Mouse (Mus musculus) midbrain, embryonic 13.5 days (tissue): Measurements from ENCODE around the gene Cpxm2. TPM values are rescaled to one million over a fixed set of nuclear protein-coding genes. Genes with fewer than 3 reads are reported as not detected.
A peak's percentile ranks its signal among the peaks of the same experiment; 100 is the strongest.

Source experiments
- ATAC-seq: fragments of 200-750 bp; cut with Nextera tagmentation; 2 replicates; pipeline ENCODE4 v1.8.0; 2017; ENCODE audit warnings: mild to moderate bottlenecking, moderate TSS enrichment, moderate library complexity
- H3K27ac ChIP-seq: fragments of 300-500 bp; sonication (generic); 2 replicates; pipeline ENCODE4 v1.5.1; 2015; ENCODE audit warnings: inconsistent platforms, mild to moderate bottlenecking, moderate library complexity
- H3K27me3 ChIP-seq: fragments of 300-500 bp; sonication (generic); 2 replicates; pipeline ENCODE4 v1.6.1; 2015; ENCODE audit warnings: mild to moderate bottlenecking, inconsistent platforms
- H3K36me3 ChIP-seq: fragments of 300-500 bp; sonication (generic); 2 replicates; pipeline ENCODE4 v1.6.1; 2015; ENCODE audit warnings: mild to moderate bottlenecking, inconsistent platforms
- H3K4me1 ChIP-seq: fragments of 300-500 bp; sonication (generic); replicated peaks from 2 replicates; pipeline ENCODE4 v1.6.1; 2015; ENCODE audit warnings: inconsistent platforms
- H3K4me2 ChIP-seq: fragments of 300-500 bp; sonication (generic); replicated peaks from 2 replicates; pipeline ENCODE4 v1.6.1; 2015; ENCODE audit warnings: moderate library complexity, mild to moderate bottlenecking, inconsistent platforms
- H3K4me3 ChIP-seq: fragments of 300-500 bp; sonication (generic); replicated peaks from 2 replicates; pipeline ENCODE4 v1.5.1; 2015; ENCODE audit warnings: mild to moderate bottlenecking, inconsistent platforms
- H3K9ac ChIP-seq: fragments of 300-500 bp; sonication (generic); replicated peaks from 2 replicates; pipeline ENCODE4 v1.6.1; 2015; ENCODE audit warnings: mild to moderate bottlenecking, inconsistent platforms
- H3K9me3 ChIP-seq: fragments of 300-500 bp; sonication (generic); 2 replicates; pipeline ENCODE4 v1.6.1; 2016; ENCODE audit warnings: mild to moderate bottlenecking, inconsistent platforms
- WGBS: fragments of 180-500 bp; shearing (Covaris S2); methylation state at CpG from one replicate; pipeline ENCODE4 v1.1.7; 2015; 5-methylcytosine and 5-hydroxymethylcytosine counted together
- polyA plus RNA-seq: library from polyadenylated mRNA; unstranded; fragments of >200 nt; fragmentation: Nextera tagmentation; extraction: Ambion mirVana; gene quantifications from 2 replicates; pipeline ENCODE4 v1.2.1, GENCODE M21; 2015

Gene Cpxm2
- polyA plus RNA-seq, 1 experiment from 2014 or later = 0.54 TPM

GRCm38 (mm10) chr7:132012969-132013679 is 141.4 kb downstream of the Cpxm2 start:
- Histone ChIP-seq H3K9me3 (no peaks in the 10 kb centered on the region), H3K27me3 (0 out of 2 replicates have a peak, but pooled peaks cover 2% of the 10 kb centered on the region), H3K4me1 (peaks cover 18% of the 10 kb centered on the region), H3K27ac (peak overlapping the region; percentile 35; the same call in 1 of the 2 replicates), H3K36me3 (no peaks in the 10 kb centered on the region), H3K9ac (no peak overlapping the region), H3K4me2 (no peak overlapping the region), H3K4me3 (no peak overlapping the region)
- WGBS = 15% methylated on average over 1 of the region's 1 CpGs
- ATAC-seq = peak; percentile 83

- Histone ChIP-seq H3K4me3 (no peak overlapping the region), H3K36me3 (no peaks in the 10 kb centered on the region), H3K27ac (no peak overlapping the region), H3K9me3 (no peaks in the 10 kb centered on the region), H3K27me3 (0 out of 2 replicates have a peak, but pooled peaks cover 2% of the 10 kb centered on the region), H3K9ac (no peak overlapping the region), H3K4me2 (no peak overlapping the region), H3K4me1 (peaks cover 16% of the 10 kb centered on the region)
- ATAC-seq = no peak
- WGBS = 87% methylated on average over 7 of the region's 7 CpGs
Observed at GRCm38 (mm10) chr7:132009002-132009401, 145.5 kb downstream of the Cpxm2 start.

- Histone ChIP-seq H3K4me1 (no peaks in the 10 kb centered on the region), H3K9ac (no peak overlapping the region), H3K9me3 (no peaks in the 10 kb centered on the region), H3K27me3 (0 out of 2 replicates have a peak, but pooled peaks cover 2% of the 10 kb centered on the region), H3K4me2 (no peak overlapping the region), H3K4me3 (no peak overlapping the region), H3K36me3 (no peaks in the 10 kb centered on the region), H3K27ac (no peak overlapping the region)
- no peak for ATAC-seq
- 77% methylated on average over 14 of the region's 14 CpGs for WGBS
Observed at GRCm38 (mm10) chr7:132005996-132006696, 148.4 kb downstream of the Cpxm2 start.

- Histone ChIP-seq H3K9ac (no peak overlapping the region), H3K27me3 (no peaks in the 10 kb centered on the region), H3K27ac (no peak overlapping the region), H3K4me2 (no peak overlapping the region), H3K4me1 (no peaks in the 10 kb centered on the region), H3K36me3 (no peaks in the 10 kb centered on the region), H3K4me3 (no peak overlapping the region), H3K9me3 (no peaks in the 10 kb centered on the region)
- WGBS = 75% methylated on average over 3 of the region's 3 CpGs
- ATAC-seq = no peak
Observed at GRCm38 (mm10) chr7:131992873-131993272, 161.7 kb downstream of the Cpxm2 start.

- WGBS = 63% methylated on average over 1 of the region's 1 CpGs
- no peak for ATAC-seq
- Histone ChIP-seq H3K27ac (no peak overlapping the region), H3K9me3 (no peaks in the 10 kb centered on the region), H3K4me2 (no peak overlapping the region), H3K4me1 (no peaks in the 10 kb centered on the region), H3K27me3 (no peaks in the 10 kb centered on the region), H3K9ac (no peak overlapping the region), H3K4me3 (no peak overlapping the region), H3K36me3 (no peaks in the 10 kb centered on the region)
Observed at GRCm38 (mm10) chr7:131992226-131992625, 162.3 kb downstream of the Cpxm2 start.

- Histone ChIP-seq H3K4me3 (no peak overlapping the region), H3K4me1 (no peaks in the 10 kb centered on the region), H3K36me3 (0 out of 2 replicates have a peak, but pooled peaks cover 4% of the 10 kb centered on the region), H3K27ac (no peak overlapping the region), H3K9ac (no peak overlapping the region), H3K4me2 (no peak overlapping the region), H3K27me3 (no peaks in the 10 kb centered on the region), H3K9me3 (no peaks in the 10 kb centered on the region)
- 41% methylated on average over 6 of the region's 6 CpGs for WGBS
- ATAC-seq = no peak
Observed at GRCm38 (mm10) chr7:131989056-131989455, 165.5 kb downstream of the Cpxm2 start.

Other genes starting within 250 kb of the Cpxm2 start
- 0.97 and 1.3 TPM in 2 replicates for gene Gpr26, start 188.3 kb downstream of the Cpxm2 start, polyA plus RNA-seq
- gene Chst15, start 162.5 kb upstream of the Cpxm2 start, polyA plus RNA-seq = 17.9 and 18.6 TPM in 2 replicates